Mouse (Mus musculus) fibroblast of lung, adult 2 months (primary cell): Measurements from ENCODE around the gene Gp1ba.
A peak's percentile ranks its signal among the peaks of the same experiment; 100 is the strongest.

Experiments used
- DNase-seq: peaks from one replicate; pipeline ENCODE4 v3.0.0-alpha.2; 2011; ENCODE audit warnings: low read depth

Gene Gp1ba

DNA sequence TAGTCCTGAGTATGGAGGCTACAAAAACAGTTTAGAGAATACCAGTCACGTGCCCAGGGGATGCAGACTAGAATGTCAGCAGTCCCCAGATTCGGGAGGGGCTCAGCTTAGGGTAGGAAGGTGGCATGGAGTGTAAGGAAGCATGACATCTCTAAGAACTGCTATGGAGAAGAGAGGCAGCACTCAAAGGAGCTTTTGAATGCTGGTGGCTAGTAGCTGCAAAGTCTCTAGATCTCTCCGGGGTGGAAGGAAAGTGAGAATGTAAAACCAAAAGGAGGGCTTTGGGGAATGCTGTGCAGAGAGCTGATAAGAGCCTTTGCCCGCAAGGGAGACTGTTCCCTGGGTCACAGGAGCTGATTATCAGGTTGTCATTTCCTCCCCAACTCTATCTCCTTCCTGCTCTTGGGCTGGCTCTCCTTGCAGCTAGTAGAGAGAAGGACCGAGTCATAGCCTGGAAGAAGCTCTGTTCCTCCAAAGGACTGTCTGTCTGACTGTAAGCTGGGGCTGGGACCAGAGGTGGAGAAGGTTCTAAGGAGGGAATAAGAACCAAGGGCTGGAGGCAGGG lies at the start of gene Gp1ba:
Gene Gp1ba, plus strand, starts transcription at position 409 of the 565 bp plus-strand sequence.
- DNase-seq, result no peak

DNA sequence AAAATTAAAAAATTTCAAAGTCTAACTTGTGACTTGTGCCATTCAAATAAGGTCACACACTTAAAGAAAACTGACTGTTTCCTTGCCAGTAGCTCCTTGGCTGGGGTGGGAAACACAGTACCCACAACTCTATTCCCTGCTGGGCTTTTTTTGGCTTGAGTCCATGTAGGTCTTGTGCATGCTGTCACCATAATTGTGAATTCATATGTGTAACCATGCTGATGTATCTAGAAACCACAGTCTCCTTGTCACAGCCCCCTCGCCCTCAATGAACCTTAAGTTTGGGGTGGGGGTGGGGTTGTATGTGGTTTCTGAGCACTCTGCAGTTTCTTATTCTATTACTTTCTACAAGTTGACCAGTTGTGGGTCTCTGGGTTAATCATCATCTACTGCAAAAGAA lies 47.2 kb upstream of the Gp1ba start:
- DNase-seq, result no peak

DNA sequence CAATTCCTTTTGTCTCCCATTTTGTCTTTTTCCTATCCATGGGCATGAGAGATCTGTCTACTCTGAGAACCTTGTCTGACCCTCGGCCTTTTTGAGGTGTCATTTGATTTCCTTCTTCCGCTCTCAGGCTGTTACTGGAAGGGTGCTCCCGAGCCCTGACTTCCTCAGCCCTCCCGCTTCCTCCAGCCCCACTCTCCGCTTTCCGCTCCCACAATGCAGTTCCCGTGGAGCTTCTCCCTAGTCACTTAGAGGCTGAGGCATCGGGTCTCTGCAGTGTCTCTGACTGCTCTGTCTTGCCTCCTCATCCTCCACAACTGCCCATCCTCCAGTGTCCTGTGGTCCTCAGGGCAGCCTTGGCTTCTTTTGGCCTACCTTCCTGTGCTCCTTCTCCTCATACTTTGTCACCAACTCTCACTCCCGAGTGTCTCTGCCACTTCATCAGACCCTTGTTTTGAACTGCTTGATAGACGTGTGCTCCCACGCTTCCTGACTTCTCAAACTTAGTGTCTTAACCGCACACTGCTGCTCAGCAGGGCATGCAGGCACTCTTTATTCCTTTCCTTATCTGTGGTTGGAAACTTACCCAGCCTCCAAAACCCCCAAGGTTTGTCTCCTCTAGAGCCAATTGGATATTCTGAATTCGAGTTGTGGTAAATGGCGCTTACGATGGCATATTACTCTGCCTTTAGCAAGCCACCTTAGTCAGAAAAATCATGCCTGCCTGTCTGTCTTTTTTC lies 44.5 kb upstream of the Gp1ba start:
- no peak for DNase-seq

DNA sequence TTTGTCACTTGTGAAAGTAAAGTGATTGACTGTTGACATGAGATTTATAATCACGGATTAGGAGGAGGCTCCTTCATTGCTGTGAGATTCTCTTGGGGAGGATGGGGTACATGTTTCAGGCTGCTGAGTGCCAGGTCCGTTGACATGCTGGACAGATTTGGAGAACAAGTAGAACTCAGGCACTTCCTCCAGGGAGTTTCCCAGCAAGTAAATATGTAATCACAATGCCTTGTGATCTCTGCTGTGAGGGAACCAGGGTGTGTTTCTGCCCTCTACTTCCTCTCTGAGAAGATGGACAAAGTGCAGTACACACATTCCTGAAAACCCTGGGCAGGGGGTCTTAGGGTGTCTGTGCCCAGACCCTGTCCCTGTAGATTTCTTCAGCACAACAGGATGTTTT lies 43.3 kb upstream of the Gp1ba start:
- DNase-seq, result no peak

DNA sequence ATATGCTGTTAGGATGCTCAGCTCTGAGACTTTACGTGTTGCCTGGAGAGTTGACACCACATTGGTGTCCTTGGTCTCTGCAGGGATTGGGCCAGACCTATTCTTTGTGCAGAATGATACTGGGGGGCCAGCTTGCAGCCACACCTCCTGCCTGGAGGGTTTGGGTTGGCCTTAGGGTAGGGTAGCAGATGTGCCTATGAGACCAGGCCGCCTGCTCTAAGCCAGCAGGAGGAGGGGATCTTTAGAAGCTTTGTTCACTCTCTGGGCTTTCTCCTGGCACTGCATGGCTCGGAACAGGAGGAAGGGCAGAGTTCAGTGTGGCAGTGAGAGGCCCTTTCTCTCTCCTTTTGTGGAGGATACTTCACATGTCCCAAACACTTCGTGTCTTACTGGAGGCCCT lies 42.8 kb upstream of the Gp1ba start:
- no peak for DNase-seq

DNA sequence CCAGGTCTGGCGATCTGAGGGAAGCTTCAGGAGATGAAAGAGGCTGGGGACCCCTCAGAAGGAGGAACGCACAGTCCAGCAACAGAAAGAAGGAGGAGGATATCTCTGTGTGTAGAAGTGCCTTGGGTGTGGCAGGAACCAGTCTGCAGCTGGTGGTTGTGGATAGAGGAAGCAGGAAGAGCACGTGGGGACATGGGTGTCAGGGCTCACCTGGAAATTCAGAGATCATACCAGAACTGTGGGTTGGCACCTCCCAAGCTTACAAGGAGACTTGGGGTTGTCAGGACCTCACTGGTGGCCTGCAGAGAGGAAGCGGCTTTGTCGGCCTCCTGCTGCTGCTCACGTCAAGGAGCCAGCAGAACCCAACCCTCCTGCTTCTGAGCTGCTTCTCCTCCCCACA lies 41.6 kb upstream of the Gp1ba start:
- DNase-seq, result no peak

DNA sequence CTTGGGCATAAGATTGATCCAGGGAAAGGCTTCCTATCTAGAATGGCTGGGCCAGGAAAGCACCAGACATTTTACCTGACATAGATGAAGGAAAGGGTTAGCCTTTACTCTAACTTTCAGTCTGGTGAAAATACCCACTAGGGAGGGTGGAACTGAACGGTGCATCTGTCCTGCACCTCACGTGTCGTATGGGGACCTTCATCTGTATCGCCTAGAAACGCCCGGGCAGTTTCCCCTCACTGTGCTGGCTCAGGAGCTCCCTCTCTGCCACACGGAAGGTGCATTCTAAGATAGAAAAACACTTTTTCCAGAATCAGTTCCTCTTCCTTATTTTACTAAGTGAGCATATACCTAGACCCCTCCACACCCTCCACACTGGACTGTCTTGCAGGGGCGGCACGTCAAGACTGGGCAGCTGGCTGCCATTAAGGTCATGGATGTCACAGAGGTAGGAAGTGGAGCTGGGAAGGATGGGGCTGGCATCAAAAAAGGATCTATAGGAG lies 40.4 kb upstream of the Gp1ba start:
- no peak for DNase-seq

DNA sequence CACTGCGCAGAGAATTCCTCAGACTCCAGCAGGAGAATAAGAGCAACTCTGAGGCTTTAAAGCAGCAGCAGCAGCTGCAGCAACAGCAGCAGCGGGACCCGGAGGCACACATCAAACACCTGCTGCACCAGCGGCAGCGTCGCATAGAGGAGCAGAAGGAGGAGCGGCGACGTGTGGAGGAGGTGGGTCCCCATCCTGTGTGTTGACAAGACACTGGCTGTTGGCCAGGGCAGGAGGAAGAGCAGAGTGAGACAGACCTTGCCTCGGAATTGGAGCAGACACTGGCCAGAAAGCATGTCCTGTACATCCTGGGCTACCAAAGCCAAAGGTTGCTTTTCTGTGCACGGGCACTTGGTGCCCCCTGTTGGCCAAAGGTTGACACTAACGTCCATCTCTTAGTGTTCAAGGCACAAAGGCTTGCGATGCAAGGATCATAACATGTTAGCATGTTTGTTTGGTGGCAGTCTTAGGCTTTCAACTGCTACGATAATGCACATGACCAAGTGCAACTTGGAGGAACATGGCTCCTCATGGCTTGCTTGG lies 33.8 kb upstream of the Gp1ba start:
- DNase-seq, result peak; percentile 44

DNA sequence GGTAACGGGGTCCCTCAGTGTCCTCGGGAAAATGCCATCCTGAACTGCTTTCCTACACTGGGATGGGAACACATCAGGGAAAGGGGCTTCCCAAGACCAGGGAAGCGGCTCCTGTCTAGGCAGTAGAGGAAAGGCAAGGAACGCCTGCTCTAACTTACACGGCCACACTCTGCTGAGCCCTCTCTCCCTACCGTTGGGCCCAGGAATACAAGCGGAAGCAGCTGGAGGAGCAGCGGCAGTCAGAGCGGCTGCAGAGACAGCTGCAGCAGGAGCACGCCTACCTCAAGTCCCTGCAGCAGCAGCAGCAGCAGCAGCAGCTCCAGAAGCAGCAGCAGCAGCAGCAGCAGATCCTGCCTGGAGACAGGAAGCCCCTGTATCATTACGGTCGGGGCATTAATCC lies 32.2 kb upstream of the Gp1ba start:
- DNase-seq, result no peak

DNA sequence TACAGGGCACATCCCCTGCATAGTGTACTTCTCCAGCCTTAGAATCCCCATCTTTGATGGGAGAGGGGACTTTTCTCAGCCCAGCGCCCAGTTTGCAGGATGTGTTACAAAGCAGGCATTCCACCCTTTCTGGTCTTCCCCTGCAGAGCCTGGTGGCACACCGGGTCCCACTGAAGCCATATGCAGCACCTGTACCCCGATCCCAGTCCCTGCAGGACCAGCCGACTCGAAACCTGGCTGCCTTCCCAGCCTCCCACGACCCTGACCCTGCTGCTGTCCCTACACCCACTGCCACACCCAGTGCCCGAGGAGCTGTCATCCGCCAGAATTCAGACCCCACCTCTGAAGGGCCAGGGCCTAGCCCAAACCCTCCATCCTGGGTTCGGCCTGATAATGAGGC lies 31.3 kb upstream of the Gp1ba start:
- DNase-seq, result no peak

DNA sequence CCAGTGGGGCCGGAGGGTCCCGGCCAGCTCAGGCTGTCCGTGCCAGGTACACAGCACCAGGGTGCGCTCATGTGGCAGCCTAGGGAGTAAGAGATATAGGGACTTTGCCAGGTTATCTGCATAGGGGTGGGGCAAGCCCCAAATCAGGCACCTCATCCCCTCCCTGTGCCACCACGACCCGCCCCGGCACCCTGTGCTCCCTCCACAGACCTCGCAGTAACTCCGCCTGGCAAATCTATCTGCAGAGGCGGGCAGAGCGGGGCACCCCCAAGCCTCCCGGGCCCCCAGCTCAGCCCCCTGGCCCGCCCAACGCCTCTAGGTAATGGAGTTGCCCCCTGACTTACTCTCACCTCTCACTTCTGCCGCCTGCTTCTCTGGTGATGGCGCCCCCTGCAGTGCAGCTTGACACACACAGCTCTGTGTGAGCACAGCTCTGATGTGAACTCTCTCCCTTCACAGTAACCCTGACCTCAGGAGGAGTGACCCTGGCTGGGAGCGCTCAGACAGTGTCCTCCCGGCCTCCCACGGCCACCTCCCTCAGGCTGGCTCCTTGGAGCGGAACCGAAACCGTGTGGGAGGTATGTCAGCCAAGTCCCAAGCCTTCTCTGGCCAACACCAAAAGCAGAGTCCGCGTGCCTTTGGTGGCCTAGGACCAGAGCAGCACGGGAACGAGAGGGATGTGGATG lies 30.4 kb upstream of the Gp1ba start:
- DNase-seq, result no peak

DNA sequence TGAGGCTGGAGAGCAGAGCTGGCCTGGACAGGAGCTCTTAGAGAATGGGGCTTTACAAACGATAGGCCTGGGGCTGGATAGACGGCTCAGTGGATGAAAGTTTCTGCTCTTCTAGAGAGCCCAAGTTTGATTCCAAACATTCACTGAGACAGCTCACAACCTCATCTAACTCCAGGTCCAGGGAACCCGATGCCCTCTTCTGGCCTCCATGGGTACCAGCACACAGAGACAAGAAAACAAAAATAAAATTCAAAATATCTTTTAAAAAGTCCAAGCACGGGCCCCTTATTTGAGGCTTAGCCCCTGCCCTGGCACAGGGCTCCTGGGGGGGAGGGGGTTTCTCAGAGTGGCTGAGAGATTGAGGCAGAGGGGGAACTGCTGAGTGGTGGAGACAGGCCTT lies 28.2 kb upstream of the Gp1ba start:
- DNase-seq, result no peak

DNA sequence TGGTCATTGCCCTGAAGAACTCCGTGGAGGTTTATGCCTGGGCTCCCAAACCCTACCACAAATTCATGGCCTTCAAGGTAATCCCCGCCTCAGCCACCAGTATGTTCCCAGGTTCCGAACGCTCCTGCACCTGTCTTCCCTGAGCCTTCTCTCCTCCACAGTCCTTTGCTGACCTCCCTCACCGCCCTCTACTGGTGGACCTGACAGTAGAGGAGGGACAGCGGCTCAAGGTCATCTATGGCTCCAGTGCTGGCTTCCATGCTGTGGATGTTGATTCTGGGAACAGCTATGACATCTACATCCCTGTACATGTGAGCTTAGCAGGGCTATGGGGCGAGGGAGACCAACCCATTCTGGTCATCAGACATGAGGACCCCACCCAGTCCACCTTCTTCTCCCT lies 26.4 kb upstream of the Gp1ba start:
- no peak for DNase-seq

DNA sequence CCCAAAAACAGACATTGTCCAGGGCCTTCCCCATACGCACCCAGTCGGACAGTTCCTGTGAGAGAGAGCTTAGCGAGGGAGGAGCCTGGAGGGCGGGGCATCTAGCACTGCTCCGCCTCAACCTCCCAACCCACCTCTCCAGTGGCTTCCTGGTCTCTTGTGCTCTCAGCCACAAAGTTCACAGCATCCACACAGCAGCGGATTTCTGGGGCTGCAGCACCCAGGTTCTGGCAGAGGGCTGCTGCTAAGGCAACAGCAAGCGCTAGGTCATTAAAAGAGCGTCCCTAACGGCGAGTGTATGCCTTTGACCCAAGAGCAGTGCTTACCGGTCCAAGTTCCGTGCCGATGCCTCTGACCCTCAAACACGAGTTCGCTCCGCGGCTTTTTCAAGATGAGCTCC lies 23.8 kb upstream of the Gp1ba start:
- peak; percentile 39 for DNase-seq

DNA sequence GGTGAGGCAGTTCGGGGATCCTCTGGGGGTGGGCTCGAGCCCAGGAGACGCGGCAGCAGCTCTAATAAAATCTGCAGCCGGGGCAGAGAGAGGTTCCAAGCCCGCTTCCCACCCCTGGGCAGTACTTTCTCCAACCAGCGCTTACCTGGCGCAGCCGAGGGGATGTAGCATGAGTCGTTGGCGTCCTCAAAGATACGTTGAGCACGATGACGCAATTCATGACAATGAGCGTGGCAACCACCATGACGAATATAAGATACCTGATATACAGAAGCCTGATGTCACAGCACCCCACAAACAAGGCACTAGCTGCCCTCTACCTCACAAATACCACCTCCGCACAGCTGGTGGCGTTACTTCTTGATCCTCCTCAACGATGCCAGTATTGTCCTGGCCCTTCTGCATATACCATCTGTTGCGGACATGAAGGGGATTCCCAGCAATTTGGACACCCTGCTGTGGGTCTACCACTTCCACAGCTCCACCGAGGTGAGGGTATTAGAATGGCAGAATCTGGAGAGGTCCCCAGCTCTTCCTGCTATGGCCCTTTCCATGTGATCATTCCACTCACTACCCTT lies 23.3 kb upstream of the Gp1ba start, which contains the start of gene 4930544D05Rik:
Gene 4930544D05Rik, plus strand, starts transcription at position 333 of the 578 bp plus-strand sequence.
- DNase-seq, result no peak

DNA sequence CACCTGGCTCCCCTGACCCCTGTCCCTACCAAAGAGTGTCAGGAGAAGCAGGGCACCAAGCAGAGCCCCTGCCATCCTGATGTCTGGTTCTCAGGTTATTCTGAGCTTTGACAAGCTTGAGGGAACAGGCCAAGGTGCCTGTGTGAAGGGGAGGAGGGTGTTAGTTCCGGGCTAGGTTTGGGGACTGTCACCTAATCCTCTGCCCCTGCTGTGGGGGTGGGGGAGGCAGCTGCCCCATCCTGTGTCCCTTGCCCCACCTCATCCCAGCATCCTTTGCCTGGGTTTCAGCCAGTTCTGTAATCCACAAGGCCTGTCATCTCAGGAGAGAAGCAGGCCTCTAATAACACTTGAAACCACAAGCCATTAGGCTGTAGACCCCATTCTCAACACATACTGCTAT lies 19.8 kb upstream of the Gp1ba start, which contains the start of gene Chrne:
Gene Chrne, minus strand, starts transcription at position 116 of the 400 bp plus-strand sequence.
- DNase-seq, result no peak

DNA sequence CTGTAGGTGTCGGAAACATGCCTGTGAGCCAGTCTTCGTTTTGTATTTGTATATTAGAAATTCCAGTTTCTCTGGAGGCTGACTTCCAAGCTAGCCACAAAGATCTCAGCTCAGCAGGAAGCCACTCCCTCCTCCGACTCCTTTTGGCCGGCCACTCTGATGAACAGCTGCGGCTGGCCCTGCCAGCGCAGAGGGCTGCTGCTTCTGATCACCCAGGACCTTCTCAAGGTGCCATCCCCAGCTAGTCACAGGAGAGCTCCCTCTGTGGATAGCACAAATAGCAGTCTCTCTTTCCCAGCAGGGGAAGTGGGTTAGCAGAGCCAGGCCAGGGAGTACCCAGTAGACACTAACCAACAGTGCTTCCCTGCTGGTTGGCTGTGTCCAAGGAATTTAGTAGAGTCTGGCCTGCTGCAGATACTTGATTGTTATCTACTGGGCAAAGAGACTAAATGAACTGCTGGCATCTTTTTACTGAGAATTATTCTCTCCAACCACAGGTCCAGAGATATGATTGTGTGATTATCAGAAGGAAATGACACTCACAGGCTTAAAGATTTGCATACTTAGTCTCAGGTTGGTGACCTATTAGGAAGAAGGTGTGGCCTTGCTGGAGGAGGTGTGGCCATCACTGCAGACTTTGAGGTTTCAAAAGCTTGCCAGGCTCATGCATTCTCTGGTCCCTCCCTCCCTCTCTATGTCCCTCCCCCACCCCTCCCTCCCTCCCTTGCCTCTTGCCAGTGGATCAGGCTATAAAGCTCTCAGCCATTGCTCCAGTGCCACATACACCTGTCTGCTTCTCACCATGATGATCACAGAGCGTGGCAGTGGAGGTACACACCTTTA lies 16.7 kb upstream of the Gp1ba start:
- DNase-seq, result peak; percentile 40

DNA sequence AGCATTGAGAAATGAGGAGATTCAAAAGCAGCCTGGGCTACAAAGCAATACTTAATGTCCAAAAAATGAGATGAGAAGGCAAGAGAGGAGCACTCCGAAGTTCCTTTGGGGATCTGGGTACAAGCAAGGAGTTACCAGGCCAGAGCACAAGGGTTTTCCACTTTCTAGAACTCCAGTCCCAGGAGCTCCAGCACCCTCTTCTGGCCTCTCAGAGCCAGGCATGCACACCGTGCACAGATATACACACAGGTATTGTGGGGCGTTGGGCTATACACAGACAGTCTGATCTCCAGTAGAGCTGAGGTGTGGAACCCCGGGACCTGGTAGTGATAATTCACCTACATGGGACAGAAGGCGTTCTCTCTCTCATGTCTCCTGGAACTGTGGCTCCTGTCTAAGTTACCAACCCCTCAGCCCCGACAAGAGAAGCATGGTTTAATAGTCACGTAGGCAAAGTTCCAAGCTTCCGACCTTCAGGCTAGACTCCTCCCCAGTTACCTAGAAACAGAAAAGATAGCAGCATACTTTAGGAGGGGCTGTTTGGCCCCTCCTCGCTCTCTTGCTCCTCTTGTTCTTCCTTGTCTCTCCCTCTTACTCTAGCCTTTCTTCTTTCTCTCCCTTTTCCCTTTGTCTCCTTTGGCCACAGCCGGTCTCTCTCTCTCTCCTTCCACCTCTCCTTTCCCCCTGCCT lies 15.7 kb upstream of the Gp1ba start:
- DNase-seq, result no peak

DNA sequence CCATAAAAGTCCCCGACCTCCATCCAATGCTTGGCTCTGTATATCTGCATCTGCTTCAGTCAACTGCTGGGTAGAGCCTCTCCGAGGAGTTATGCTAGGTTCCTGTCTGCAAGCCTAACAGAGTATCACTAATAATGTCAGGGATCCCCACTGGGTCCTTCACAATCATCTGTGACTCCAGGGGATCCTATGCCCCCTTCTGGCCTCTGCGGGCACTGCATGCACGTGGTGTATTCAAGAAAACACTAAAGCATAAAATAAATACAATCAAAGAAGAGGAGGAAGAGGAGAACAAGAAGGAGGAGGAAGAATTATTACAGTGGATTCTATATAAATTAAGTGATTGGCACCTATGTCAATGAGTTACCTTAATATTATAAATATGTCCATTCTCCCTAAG lies 13.4 kb upstream of the Gp1ba start:
- DNase-seq, result no peak

DNA sequence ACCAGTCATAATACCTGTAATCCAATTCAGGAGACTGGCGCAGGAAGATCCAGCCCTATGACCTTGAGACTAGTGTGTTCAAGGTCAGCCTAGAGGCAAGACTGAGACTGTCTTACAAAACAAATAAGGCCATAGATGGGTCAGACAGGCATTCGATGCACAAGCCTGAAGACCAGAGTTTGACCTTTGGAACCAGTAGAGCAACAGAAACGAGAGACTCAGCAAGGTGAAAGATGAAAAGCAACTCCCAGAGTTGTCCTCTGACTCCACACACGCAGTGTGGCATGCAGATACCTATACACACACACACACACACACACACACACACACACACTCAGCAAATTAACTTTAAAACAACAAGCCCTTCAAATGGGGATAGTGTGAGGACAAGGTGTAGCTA lies 12.0 kb upstream of the Gp1ba start:
- DNase-seq, result no peak

DNA sequence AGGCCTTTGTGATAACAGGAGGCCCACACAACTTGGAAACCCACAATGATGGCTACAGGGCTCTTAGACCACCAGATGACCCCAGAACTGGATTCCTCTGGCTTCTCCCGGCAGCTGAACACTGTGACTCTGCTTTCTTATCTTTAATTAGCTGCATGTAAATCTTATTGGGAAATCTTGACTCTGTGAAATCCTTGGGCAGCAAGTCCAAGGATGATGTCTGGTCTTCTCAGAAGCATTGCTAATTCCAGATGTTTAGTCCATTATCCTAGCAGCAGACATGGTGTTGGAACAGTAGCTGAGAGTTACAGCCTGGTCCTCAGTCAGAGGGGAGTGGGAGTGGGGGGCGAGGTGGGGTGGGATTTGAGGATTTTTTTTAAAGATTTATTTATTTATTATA lies 10.5 kb upstream of the Gp1ba start:
- DNase-seq, result no peak
